Mouse (Mus musculus) A20 (cell line): ENCODE data around the gene Lrg1.

Experiments used
- DNase-seq: peaks from one replicate; pipeline ENCODE4 v3.0.0-alpha.2; 2011; ENCODE audit warnings: low read depth, low spot score

Lrg1 gene

DNA sequence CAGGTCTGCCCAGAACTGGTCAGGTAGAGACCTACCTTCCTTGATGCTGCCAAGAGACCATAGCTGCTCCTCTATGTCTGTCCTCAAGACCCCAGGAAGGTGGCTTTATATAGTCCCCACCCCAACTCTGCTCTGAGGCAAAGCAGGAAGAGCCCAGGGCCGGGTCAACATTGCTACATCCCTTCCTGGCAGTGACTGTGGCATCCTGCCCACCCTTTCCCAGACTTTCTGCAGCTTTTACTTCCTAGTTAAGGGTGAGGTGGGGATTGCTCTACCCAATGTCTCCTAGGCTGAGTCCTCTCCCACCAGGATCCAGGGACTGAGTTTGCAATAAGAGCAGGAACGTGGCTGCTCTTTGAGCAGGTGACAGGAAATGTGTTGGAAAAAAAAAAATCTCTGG lies at the start of gene Lrg1:
Gene Lrg1 (minus strand): TSS at position 176 of the 400 bp plus-strand sequence.
- no peak for DNase-seq

GRCm38 (mm10) chr17:56171456-56171855 lies 49.7 kb upstream of the Lrg1 start:
- DNase-seq: no peak

DNA sequence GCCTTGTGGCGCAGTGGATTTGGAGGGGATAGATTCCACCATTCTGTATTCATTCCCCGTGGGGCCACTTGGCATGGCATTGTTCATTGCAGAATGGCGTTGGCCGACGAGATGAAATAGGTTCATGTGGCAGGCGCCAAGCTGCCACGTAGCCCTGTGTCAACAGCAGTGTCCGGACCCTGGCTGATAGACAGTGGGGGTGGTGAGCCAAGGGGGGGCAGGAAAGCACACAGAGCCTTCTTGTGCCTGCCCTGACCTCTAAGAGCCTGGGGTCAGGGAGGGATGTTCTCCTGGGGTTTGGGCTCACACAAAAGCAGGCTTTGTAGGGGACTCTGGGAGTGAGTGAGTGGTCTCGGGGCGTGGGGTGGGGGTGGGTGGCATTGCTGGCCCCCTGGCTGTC lies 48.8 kb upstream of the Lrg1 start:
- no peak for DNase-seq

DNA sequence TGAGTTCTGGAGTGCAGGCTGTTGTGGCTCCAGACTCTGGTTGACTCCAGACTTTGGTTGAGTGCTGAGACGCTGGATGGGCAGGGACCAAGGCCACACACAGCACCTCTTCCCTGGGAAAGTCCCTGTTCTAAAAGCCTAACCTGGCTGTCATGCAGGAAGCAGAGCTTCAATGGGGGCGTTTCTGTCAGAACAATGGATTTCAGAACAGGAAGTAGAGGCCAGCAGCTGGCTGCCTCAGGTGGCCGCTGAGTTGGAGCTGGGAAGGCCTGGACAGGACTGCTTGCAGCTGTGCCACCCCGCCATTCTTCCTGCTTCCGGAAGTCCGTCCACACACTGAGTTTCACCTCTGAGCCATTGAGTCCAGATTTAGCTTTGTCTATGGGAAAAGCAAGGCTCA lies 48.0 kb upstream of the Lrg1 start:
- no peak for DNase-seq

- DNase-seq: no peak
Measured at GRCm38 (mm10) chr17:56165671-56166070, 43.9 kb upstream of the Lrg1 start.

- DNase-seq: no peak
Measured at GRCm38 (mm10) chr17:56164510-56164909, 42.7 kb upstream of the Lrg1 start.

DNA sequence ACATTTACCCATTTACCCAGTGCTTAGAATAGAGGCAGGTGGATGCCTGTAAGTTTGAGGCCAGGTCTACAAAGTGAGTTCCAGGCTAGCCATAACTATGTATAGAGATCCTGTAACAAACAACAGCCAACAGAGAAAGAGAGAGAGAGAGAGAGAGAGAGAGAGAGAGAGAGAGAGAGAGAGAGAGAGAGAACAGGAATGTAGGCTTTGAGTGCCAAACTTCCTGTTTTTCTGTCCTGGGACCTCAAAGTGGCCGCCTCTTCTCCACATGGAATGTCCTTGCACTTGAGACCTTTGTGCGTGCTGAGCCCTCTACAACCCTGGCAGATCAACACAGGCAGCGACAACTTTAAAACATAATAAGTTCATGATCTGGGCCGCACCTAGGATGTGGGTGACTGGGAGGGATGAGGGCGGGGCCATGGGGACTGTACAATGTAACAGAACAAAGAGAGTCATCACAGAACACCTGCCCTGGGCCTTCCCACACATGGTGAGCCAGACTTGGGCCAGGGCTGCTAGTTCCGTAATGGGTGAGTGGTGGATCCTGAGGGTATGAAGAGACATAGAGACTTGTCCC lies 41.8 kb upstream of the Lrg1 start:
- no peak for DNase-seq

DNA sequence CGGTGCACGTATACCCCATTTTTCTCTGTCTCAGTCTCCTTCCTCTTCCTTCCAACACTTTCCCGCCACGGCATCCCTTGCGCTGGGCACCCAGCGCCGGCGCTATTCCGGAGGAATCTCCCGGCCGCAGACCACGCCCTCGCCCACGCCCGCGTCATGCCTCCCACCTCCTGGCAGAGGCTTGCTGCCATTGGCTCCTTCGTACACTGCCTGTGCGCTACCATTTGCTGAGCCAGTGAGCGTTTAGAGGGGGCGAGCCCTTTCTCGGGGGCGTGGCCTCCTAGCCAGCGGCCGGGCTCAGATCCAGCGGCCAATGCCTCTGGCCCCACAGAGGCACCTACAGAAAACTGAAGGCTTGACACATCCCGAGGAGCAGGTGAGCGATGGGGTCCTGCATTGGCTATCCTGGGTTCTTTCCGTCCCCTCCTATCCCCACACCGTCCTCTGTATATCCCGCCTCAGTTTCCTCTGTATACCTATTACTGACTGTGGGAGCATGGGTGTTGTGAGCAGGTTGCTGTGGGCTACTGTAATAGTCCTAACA lies 40.5 kb upstream of the Lrg1 start, which contains the start of gene Tnfaip8l1:
Gene Tnfaip8l1 (plus strand): TSS at position 247 of the 544 bp plus-strand sequence.
- DNase-seq: peak; percentile 92

- DNase-seq: peak; percentile 61
Measured at GRCm38 (mm10) chr17:56159729-56160128, 37.9 kb upstream of the Lrg1 start.

GRCm38 (mm10) chr17:56153643-56154042 lies 31.8 kb upstream of the Lrg1 start:
- no peak for DNase-seq

DNA sequence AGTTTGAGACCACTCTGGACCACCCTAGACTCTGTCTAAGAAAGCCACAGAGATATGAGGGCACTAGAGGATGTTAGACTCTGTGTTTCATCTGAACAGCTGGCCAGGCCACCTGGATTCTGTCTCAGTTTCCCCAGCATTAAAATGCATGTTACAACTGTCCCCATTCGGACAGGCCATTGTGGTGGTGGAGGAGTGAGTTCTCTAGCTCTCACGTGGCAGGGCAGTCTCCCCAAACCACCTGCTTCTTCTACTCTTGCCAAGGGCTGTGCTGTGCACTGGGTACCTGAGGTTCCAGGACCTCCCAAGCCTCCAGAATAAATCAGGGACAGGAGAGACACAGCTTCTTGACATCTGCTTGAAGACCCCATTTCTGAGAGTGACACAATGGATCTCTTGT lies 28.1 kb upstream of the Lrg1 start:
- no peak for DNase-seq

DNA sequence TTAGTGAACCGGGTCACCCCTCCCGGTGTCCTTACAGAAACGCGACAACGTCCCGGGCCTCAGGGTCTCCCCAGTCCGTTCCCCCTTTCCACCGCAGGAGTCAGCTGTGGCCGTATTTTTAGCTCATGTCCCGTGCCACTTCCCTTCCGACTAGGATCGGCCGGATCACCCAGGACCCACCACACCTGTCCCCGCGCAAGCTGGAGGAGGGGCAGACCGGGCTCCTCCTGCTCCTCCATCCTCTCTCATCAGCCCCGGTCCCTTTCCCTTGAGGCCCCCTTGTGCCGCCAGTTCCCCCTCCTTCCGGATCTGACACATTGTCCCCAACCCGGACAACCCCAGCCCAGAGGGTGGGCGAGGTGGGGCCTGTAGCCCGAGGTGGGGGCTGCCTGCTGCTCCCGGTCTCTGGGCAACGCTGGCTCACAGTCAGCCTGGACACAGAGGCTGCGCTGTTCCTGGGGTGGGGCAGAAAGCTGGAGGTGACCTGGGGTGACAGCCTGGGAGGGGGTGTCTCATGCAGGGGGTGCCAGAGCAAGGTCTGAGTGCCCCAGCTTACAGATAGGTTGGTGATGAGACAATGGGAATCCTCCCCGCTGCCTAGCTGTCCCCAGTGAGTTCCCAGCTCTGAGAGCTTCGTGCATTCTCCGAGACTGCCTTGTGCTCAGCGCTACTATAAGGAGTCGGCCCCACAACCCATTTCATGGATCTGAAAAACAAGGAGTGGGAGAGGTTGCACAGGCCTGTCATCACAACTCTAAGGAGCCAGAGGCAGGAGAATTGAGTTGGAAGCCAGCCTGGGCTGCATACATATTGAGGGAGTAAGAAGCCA lies 27.2 kb upstream of the Lrg1 start:
- no peak for DNase-seq

GRCm38 (mm10) chr17:56148280-56148679 lies 26.5 kb upstream of the Lrg1 start:
- DNase-seq: peak; percentile 81

- DNase-seq: peak; percentile 71
Measured at GRCm38 (mm10) chr17:56147420-56147819, 25.6 kb upstream of the Lrg1 start.

GRCm38 (mm10) chr17:56146131-56146530 lies 24.3 kb upstream of the Lrg1 start:
- DNase-seq: no peak

DNA sequence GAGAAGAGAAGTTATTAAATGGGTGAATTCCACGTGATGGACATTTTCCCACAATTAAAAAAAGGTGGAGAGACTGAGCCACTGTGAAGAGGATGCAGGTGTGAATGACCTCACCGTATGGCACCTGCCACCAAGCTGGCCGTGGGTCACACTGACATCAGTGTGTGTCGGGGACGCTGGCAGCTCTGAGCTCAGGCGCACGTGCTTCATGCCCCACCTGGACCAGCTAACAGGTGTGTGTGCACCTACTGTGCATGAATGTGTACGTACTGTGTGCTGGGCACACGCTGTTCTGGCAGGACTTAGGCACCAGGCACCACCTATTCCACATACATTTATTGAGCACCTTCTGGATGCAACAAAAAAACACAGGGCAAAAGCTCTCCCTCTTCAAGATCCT lies 22.7 kb upstream of the Lrg1 start:
- no peak for DNase-seq

GRCm38 (mm10) chr17:56141702-56142605 lies 20.2 kb upstream of the Lrg1 start:
- peak; percentile 48 for DNase-seq

DNA sequence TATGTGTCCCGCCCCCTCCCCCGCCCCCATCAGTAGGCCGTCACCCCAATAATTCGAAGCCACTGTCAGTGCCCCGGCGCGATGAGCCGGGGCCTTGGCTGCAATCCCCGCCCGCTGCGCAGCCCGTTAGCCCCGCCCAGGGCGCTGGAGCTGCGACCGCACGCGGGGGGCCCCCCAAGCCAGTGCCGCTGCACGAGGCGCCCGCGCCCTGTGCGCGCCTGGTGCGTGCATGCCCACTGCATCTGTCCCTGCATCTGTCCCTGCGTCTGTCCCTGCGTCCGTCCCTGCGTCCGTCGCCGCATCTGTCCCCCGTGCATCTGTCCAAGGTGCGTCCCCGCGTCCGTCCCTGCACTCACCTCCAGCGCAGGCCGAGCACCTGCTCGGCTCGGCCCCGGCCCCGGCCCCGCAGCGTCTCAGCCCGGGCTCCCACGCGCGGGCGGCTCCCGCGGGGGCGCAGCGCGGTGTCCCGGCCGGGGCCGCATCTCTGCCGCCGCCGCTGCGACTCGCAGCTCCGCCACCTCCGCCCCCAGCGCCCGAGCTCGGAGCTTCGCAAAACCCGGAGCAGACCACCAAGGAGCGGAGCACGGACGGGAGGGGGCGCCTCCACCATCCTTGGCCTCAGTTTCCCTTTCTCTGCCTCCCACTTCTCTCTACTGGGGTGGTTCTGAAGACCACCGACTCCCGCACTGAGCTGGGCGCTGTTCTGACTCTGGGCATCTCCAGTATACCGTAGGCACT lies 18.2 kb upstream of the Lrg1 start, which contains the start of gene Sema6b:
Gene Sema6b (minus strand): TSS at position 486 of the 738 bp plus-strand sequence.
- DNase-seq: peak; percentile 73

DNA sequence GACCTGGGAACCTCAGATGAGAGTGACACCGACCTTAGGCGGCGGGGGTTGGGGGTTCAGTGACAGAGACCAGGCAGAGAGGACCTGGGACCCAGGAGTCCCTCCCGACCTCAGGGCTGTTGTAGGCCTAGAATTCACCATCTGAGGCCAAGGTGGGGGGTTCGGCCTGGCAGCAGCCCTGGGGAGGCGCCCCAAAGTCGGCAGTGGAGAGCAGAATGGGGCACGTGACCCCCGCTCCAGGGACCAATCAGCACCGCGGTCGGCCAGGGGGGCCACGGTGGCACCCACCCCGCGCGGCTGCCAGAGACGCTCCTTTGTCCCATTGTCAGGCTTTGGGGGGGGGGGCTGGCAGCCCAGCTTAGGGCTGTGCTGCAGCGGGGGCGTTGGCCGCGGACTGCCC lies 17.6 kb upstream of the Lrg1 start:
- no peak for DNase-seq

GRCm38 (mm10) chr17:56137839-56138613 lies 16.2 kb upstream of the Lrg1 start:
- DNase-seq: no peak
